Mouse (Mus musculus): Measurements from ENCODE around the gene Ppme1. TPM values are rescaled to one million over a fixed set of nuclear protein-coding genes. Genes with fewer than 3 reads are reported as not detected.

The Ppme1 gene
- total RNA-seq (2017): 25.9 and 29.5 TPM in 2 replicates

- peak; percentile 97 for ATAC-seq (replicated peaks; ENCODE audit: low read depth, poor library complexity, severe bottlenecking)
Observed at GRCm38 (mm10) chr7:100371495-100372451, at the start of gene Ppme1, which contains the start of gene C2cd3. Gene Ppme1, minus strand, starts transcription at chr7:100372307. Gene C2cd3, plus strand, starts transcription at chr7:100372233.

DNA sequence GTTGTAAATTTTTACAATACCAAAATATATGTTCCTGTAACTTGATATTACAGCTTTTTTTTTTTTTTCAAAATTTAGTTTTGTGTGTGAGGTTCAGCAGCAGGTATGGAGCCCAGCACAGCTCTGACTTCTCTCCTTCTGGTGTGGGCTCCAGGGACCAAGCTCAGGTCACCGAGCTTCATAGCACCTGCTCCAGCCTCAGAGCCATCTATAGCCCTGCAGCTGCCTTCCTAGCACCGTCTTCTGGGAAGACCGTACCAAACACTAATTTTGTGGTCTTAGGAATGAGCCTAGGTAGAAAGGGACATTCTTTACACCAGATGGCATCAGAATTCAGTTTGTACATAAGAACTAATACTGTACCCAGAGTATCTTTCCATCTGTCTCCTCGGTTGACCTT is 36.6 kb upstream of the Ppme1 start:
- ATAC-seq (replicated peaks; ENCODE audit: low read depth, poor library complexity, severe bottlenecking): no peak

GRCm38 (mm10) chr7:100407677-100408076 is 35.6 kb upstream of the Ppme1 start:
- ATAC-seq (replicated peaks; ENCODE audit: low read depth, poor library complexity, severe bottlenecking): no peak

DNA sequence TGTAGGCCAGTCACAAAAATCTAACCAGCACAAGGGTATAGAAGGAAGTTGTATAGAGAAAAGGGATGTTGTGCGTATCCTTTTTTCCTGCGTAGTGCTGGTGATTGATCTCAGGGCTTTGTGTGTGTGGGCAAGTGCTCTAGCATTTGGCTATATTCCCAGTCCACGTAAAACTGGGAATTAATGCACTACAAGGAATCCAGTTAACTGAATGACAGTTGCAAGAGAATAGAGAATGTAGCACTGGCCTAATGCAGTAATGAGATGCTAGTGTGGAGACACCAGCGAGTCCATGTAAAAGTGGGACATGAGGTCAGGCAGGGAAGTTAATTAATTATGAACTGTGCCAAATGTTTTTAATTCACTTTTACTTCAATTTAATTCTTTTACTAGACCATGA is 30.6 kb upstream of the Ppme1 start:
- ATAC-seq (replicated peaks; ENCODE audit: low read depth, poor library complexity, severe bottlenecking): no peak

GRCm38 (mm10) chr7:100400899-100401539 is 28.9 kb upstream of the Ppme1 start:
- no peak for ATAC-seq (replicated peaks; ENCODE audit: low read depth, poor library complexity, severe bottlenecking)

GRCm38 (mm10) chr7:100399231-100399913 is 27.3 kb upstream of the Ppme1 start:
- ATAC-seq (replicated peaks; ENCODE audit: low read depth, poor library complexity, severe bottlenecking): no peak

GRCm38 (mm10) chr7:100392265-100392664 is 20.2 kb upstream of the Ppme1 start:
- 0 out of 2 replicates have a peak, but pooled peaks have one; percentile 15 for ATAC-seq (replicated peaks; ENCODE audit: low read depth, poor library complexity, severe bottlenecking)

- ATAC-seq (replicated peaks; ENCODE audit: low read depth, poor library complexity, severe bottlenecking): no peak
Observed at GRCm38 (mm10) chr7:100390166-100390565, 18.1 kb upstream of the Ppme1 start.

DNA sequence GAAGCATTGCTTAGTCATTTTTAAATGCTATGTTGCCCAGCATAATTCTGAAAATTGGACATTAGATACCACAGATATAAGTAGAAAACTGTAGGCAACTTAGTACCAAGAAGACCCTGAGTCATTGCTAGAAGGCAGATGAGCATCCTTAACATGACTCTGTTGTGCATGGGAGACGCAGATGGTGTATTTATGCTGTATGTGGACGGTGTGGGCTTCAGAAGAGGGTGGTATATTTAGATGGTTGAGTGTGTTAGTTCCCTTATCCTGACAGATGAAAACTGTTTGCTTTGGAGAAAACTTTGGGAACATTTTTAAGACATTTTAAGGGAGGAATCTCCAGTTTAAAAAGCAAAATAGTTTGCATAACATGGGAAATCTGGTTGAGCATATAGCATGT is 16.1 kb upstream of the Ppme1 start:
- no peak for ATAC-seq (replicated peaks; ENCODE audit: low read depth, poor library complexity, severe bottlenecking)

GRCm38 (mm10) chr7:100383207-100383606 is 11.1 kb upstream of the Ppme1 start:
- ATAC-seq (replicated peaks; ENCODE audit: low read depth, poor library complexity, severe bottlenecking): no peak

- no peak for ATAC-seq (replicated peaks; ENCODE audit: low read depth, poor library complexity, severe bottlenecking)
Observed at GRCm38 (mm10) chr7:100381161-100381560, 9.1 kb upstream of the Ppme1 start.

GRCm38 (mm10) chr7:100378257-100378656 is 6.2 kb upstream of the Ppme1 start:
- ATAC-seq (replicated peaks; ENCODE audit: low read depth, poor library complexity, severe bottlenecking): no peak

DNA sequence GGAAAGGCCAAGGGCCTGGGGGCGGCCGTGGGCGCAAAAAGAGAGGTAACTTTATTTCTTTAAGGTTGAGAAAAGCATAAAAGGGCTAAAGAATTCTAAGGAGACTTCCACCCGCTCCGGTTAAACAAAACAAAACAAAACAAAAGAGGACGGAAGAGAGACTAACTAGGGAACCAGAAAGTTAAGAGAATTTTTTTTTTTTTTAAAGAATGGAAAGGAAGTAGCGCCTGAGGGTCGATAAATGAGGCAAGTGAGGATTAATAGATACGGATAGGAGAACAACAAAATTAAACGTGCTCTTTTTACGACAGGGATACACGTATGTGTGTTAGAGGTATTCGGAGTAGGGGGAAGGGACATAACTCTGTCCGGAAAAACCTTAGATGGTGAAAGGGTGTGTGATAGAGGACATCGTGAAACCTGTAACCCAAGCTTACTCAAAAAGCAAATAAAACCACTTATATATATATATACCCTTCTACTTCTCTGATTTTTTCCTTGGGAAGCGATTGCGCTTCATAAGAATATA is 409 bp upstream of the Ppme1 start:
- no peak for ATAC-seq (replicated peaks; ENCODE audit: low read depth, poor library complexity, severe bottlenecking)

DNA sequence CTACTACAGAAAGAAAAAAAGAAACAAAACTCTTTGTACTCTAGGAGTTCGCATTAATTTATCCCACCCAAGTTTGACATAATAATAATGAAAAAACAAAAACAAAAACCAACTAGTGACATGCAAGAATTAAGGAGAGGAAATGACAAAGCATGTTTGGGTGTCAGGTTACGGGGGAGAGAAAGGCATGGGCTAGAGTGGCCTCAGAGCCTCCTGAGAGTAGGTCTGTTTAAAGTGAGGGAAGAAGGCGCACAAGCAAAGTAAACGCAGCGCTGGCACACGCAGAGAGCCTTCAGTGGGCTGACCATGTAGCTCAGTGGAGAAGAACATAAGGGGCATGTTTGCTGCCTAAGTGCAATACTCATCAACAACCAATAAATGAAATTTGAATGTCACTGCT is 7.2 kb downstream of the Ppme1 start:
- ATAC-seq (replicated peaks; ENCODE audit: low read depth, poor library complexity, severe bottlenecking): peak; percentile 88

DNA sequence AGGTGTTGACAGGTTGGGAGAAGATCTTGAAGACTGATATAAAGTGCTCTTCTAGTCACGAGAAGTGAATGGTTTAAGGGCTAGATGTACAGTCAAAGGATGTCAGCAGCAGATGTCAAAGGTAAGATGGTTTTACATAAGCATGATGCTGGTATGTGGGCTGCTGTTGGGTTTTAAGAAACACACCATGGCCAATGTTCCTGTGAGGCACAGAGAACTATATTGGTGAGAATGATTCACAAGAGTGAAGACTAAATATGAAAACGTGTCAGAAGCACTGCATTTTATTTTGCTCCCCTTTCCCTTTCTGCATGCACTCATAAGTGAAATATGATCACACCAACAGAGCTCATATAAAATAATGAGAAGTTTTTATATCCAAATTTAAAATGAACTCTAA is 8.9 kb downstream of the Ppme1 start:
- no peak for ATAC-seq (replicated peaks; ENCODE audit: low read depth, poor library complexity, severe bottlenecking)

DNA sequence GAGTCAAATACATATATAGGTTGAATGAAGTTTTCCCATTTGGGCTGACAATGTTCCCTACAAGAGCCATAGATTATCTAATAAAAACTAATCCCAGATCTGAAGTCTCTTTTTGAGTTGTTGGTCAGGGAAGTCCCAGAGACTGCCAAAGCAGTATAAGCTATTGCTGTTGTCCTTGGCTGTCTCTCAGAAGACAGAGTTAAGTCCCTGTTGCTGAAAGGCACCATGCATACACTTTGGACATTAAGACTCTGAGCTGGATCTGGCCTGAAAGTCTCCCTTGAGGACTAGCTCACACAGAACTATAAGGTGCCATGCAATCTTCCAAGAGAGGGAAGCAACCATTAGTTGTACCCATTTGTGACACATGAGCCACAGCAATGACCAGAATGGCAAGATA is 14.3 kb downstream of the Ppme1 start:
- no peak for ATAC-seq (replicated peaks; ENCODE audit: low read depth, poor library complexity, severe bottlenecking)

GRCm38 (mm10) chr7:100356768-100357167 is 15.3 kb downstream of the Ppme1 start:
- ATAC-seq (replicated peaks; ENCODE audit: low read depth, poor library complexity, severe bottlenecking): no peak

DNA sequence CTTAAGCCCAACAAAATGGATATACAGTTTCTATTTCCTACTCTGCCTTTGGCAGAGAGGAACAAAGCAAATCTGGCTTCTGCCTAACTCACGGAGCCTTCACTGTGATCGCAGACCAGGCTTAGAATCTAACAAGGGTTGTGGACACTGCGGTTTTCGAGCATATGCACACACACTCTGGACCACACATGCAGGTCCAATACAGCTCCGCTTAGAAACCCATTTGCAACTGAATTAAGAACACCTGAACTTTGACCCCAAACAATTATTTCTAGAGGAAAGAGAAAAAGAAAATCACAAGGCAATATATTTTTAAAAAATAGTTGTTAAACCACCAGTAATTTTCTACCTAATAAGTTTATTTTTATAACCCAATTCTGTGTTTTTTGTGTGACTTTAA is 15.8 kb downstream of the Ppme1 start:
- no peak for ATAC-seq (replicated peaks; ENCODE audit: low read depth, poor library complexity, severe bottlenecking)

DNA sequence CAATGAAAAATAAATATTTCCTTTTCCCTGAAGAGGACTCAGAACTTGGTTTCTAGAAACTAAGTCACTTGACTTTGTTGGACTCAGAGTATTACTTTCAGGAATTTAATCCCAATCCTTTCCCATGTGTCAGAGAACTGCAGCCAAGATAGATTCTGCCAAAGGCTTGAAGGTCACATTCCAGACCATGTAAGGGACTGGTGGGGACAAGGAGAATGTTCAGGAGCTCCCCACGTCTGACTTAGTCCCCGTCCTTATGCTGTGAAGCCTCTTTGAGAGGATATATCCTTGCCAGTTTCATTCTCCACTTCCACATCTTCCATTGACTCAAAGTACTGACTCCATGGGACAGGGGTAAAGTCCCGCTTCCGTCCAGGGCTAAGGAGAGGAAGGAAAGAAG is 17.1 kb downstream of the Ppme1 start:
- ATAC-seq (replicated peaks; ENCODE audit: low read depth, poor library complexity, severe bottlenecking): no peak

- no peak for ATAC-seq (replicated peaks; ENCODE audit: low read depth, poor library complexity, severe bottlenecking)
Observed at GRCm38 (mm10) chr7:100335921-100336320, 36.2 kb downstream of the Ppme1 start.
